Mouse (Mus musculus) gastrocnemius, postnatal 36 days (tissue): ENCODE measurements around the gene Ampd1. TPM values are rescaled to one million over a fixed set of nuclear protein-coding genes. Genes with fewer than 3 reads are reported as not detected.

ENCODE experiments used
- DNase-seq, 2 experiments: peaks; one replicate each; pipeline ENCODE4 v3.0.0; 2022
- intact Hi-C: fragments of 180-260 bp; cut with DNase I; formaldehyde crosslinking; loops from one replicate; pipeline ENCODE4 v1.15.1; 2025
- total RNA-seq, 2 experiments: library from RNA; stranded (reverse); gene quantifications; 2 replicates each; pipeline ENCODE4 v1.2.3; 2021

Ampd1 gene
- total RNA-seq, 2 experiments from 2014 or later, result 1,190 to 1,255 TPM

- intact Hi-C loops, result no loop called here
- no peak for DNase-seq
Measured at GRCm38 (mm10) chr3:103146330-103147166, 72.7 kb downstream of the Ampd1 start.

DNA sequence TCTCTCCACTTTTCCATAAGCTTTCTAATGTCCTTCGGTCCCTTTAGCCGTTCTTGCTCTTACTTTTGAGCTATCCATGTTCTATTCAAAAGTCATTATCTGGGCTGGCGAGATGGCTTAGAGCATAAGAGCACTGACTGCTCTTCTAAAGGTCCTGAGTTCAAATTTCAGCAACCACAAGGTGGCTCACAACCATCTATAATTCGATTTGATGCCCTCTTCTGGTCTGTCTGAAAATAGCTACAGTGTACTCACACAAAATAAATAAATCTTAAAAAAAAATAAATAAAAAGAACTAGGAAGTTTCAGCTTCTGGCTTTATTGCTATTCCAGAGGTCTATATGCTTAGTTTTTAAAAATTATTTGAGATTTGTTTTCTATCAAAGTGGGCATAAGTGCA, 74.0 kb downstream of the Ampd1 start:
- intact Hi-C loops, result no loop called here

DNA sequence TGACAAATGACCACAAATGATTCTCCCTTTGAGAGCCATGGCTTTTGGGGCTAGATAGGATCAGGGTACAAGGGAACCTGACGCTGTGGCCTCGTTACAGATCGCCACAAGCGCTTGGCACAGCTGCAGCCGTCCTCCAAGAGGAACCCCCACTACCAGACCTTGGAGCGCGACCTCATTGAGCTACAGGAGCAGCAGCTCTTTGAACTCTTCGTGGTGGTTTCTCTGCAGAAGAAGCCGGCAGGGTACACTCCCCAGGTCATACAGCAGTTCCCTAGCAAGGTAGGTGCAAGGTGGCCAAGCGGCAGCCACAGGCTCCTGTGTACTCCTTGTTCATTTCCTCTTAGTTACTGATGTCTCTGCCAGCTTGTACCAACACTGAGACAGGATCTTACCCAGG, 75.1 kb downstream of the Ampd1 start:
- intact Hi-C loops, result no loop called here
- DNase-seq, result no peak

More for the DNA sequence above, 74.0 kb downstream of the Ampd1 start:
- no peak for DNase-seq

Other genes with a start within 250 kb of the Ampd1 start
- gene Sycp1, start 137.9 kb upstream of the Ampd1 start, total RNA-seq, result not detected
- not detected for gene Nr1h5, start 109.9 kb upstream of the Ampd1 start, total RNA-seq
- 10 to 100 TPM; 37.0 to 46.1 TPM for gene Sike1, start 78.3 kb upstream of the Ampd1 start, total RNA-seq
- gene Csde1, start 53.6 kb upstream of the Ampd1 start, total RNA-seq, result 100 to 1,000 TPM; 843 to 962 TPM
- gene Nras, start 15.7 kb upstream of the Ampd1 start, total RNA-seq, result 10 to 100 TPM; 42.0 to 49.4 TPM
- 1 to 10 TPM; 2.0 to 2.5 TPM for gene Dennd2c, start 28.6 kb downstream of the Ampd1 start, total RNA-seq
- 10 to 100 TPM; 37.2 to 43.8 TPM for gene Bcas2, start 97.6 kb downstream of the Ampd1 start, total RNA-seq
- 1 to 10 TPM; 9.1 to 9.7 TPM for gene Trim33, start 205.3 kb downstream of the Ampd1 start, total RNA-seq